Mouse (Mus musculus) bone marrow, adult 2 months (tissue): ENCODE data around the gene Pitpnm1.

Source experiments
- CTCF ChIP-seq: fragments of 200-500 bp; IDR thresholded peaks from 2 replicates; pipeline ENCODE4 v1.5.1; 2011; ENCODE audit warnings: low read length, control low read depth; ENCODE audit not compliant: control insufficient read depth, insufficient read depth
- POLR2A ChIP-seq: fragments of 200-500 bp; IDR thresholded peaks from 2 replicates; pipeline ENCODE4 v1.6.1; 2011; ENCODE audit warnings: low read depth, mild to moderate bottlenecking, control low read depth, low read length, borderline replicate concordance; ENCODE audit not compliant: control insufficient read depth

- TF ChIP-seq POLR2A, result no peak
- TF ChIP-seq CTCF, result no peak
Measured at GRCm38 (mm10) chr19:4057389-4057788, 42.4 kb upstream of the Pitpnm1 start.
